Mouse (Mus musculus) liver, embryonic 14.5 days (tissue): ENCODE data around the gene Tef.

Experiments
- CTCF ChIP-seq: IDR thresholded peaks from 2 replicates; pipeline ENCODE4 v1.5.1; 2016; ENCODE audit warnings: antibody characterized with exemption, low read depth, control low read depth
- EP300 ChIP-seq: IDR thresholded peaks from 2 replicates; pipeline ENCODE4 v1.6.1; 2016; ENCODE audit warnings: antibody characterized with exemption, low read depth

DNA sequence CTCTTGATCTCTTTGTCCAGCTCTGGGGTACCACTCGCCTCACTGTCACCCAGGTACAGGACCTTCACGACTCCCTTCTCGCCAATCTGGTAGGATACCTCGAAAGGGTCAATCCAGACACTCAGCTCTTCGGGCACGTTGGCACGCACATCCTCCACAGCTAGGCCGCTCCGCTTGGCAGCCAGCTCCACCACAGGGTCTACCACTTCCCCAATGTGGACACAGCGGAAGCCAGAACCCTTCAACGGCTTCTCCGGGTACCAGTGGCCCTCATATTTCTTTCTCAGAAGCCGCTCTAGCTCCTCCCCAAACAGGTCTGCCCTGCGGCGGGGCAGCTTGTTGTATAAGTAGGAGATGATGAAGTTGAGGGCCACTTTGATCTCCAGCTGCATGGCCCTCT is 49.2 kb downstream of the Tef start:
- no peak for TF ChIP-seq EP300
- no peak for TF ChIP-seq CTCF
